Mouse (Mus musculus) olfactory bulb, adult 2 months (tissue): ENCODE measurements around the gene Gm9780.
"Not testable (repeated sequence)": the region's sequence is repeated elsewhere in the genome, so short reads cannot be mapped to it uniquely, and the experiment has no call there.

Experiments used
- CTCF ChIP-seq: fragments of 200-500 bp; IDR thresholded peaks from 2 replicates; pipeline ENCODE4 v1.5.1; 2012; ENCODE audit warnings: low read depth, mild to moderate bottlenecking, low read length, moderate library complexity; ENCODE audit not compliant: insufficient read depth
- POLR2A ChIP-seq: fragments of 200-500 bp; IDR thresholded peaks from 2 replicates; pipeline ENCODE4 v1.6.1; 2012; ENCODE audit warnings: mild to moderate bottlenecking, low read depth, low read length, moderate library complexity; ENCODE audit not compliant: insufficient read depth

GRCm38 (mm10) chr14:26016414-26016813 lies 26.1 kb downstream of the Gm9780 start:
- TF ChIP-seq POLR2A, CTCF: not testable (repeated sequence)
